Mouse (Mus musculus) intestine, postnatal 0 days (tissue): ENCODE results near the gene Snrnp25. TPM values are rescaled to one million over a fixed set of nuclear protein-coding genes. Genes with fewer than 3 reads are reported as not detected.
A peak's percentile ranks its signal among the peaks of the same experiment; 100 is the strongest.

ENCODE experiments used
- ATAC-seq: fragments of 200-750 bp; cut with Nextera tagmentation; 2 replicates; pipeline ENCODE4 v1.8.0; 2017; ENCODE audit warnings: mild to moderate bottlenecking, moderate TSS enrichment, moderate library complexity
- H3K27ac ChIP-seq: fragments of 300-500 bp; sonication (generic); 2 replicates; pipeline ENCODE4 v1.5.1; 2014; ENCODE audit warnings: mild to moderate bottlenecking, low read depth, low read length, moderate library complexity
- H3K27me3 ChIP-seq: fragments of 300-500 bp; sonication (generic); replicated peaks from 2 replicates; pipeline ENCODE4 v1.6.1; 2014; ENCODE audit warnings: low read length, mixed read lengths; ENCODE audit not compliant: control insufficient read depth, insufficient read depth
- H3K36me3 ChIP-seq: fragments of 300-500 bp; sonication (generic); 2 replicates; pipeline ENCODE4 v1.6.1; 2014; ENCODE audit warnings: mild to moderate bottlenecking, moderate library complexity; ENCODE audit not compliant: control insufficient read depth, insufficient read depth
- H3K4me1 ChIP-seq: fragments of 300-500 bp; sonication (generic); replicated peaks from 2 replicates; pipeline ENCODE4 v1.6.1; 2014; ENCODE audit warnings: antibody characterized with exemption, low read length, mixed read lengths; ENCODE audit not compliant: control insufficient read depth, insufficient read depth
- H3K4me2 ChIP-seq: fragments of 300-500 bp; sonication (generic); replicated peaks from 2 replicates; pipeline ENCODE4 v1.6.1; 2014; ENCODE audit warnings: low read depth, mild to moderate bottlenecking, moderate library complexity
- H3K4me3 ChIP-seq: fragments of 300-500 bp; sonication (generic); 2 replicates; pipeline ENCODE4 v1.5.1; 2014; ENCODE audit warnings: low read depth, low read length
- H3K9ac ChIP-seq: fragments of 300-500 bp; sonication (generic); 2 replicates; pipeline ENCODE4 v1.6.1; 2014; ENCODE audit warnings: mild to moderate bottlenecking, low read depth, low read length
- H3K9me3 ChIP-seq: fragments of 300-500 bp; sonication (generic); 2 replicates; pipeline ENCODE4 v1.6.1; 2016; ENCODE audit warnings: mixed run types; ENCODE audit not compliant: control insufficient read depth
- CTCF ChIP-seq: sonication (generic); IDR thresholded peaks from 2 replicates; pipeline ENCODE4 v1.5.1; 2016; ENCODE audit warnings: low read depth, mild to moderate bottlenecking, control low read depth, antibody characterized with exemption, moderate library complexity
- WGBS: fragments of 180-500 bp; shearing (Covaris S2); extraction: QIAGEN DNeasy Blood & Tissue Kit; methylation state at CpG from one replicate; pipeline ENCODE4 v1.1.7; 2014; 5-methylcytosine and 5-hydroxymethylcytosine counted together
- polyA plus RNA-seq: library from polyadenylated mRNA; unstranded; fragments of >200 nt; fragmentation: Nextera tagmentation; extraction: Ambion mirVana; gene quantifications from 2 replicates; pipeline ENCODE4 v1.2.1, GENCODE M21; 2015

Gene Snrnp25
- polyA plus RNA-seq, 1 experiment from 2014 or later: 28.0 TPM

DNA sequence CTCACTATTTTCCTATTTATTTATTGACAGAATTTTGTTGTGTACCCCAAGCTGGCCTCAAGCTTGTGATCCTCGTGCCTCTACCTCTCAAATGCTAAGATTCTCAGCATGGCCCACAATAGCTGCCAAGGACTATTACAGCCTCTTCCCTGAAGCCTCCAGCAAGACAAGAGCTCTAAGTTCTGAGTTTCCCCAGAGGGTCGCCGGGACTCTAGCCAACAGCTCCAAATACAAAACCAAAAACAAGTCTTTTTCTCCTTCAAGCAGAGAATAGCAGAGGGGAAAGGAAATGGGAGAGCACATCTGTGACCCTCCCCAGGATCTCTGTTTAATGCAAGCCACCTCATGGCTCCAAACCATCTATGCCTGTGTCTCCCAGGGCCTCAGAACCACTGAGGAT, 38.8 kb downstream of the Snrnp25 start:
- ATAC-seq: no peak
- 71% methylated on average over 3 of the region's 3 CpGs for WGBS
- H3K4me2 ChIP-seq: no peak overlapping the region
- peaks cover 2% of the 10 kb centered on the region; the same call in 1 of the 2 replicates for H3K4me1 ChIP-seq
- H3K4me3 ChIP-seq: no peak overlapping the region
- H3K9me3 ChIP-seq: no peaks in the 10 kb centered on the region
- H3K36me3 ChIP-seq: peaks cover 57% of the 10 kb centered on the region
- H3K27ac ChIP-seq: no peak overlapping the region; the same call in 1 of the 2 replicates
- H3K9ac ChIP-seq: no peak overlapping the region
- no peaks in the 10 kb centered on the region for H3K27me3 ChIP-seq
- no peak for TF ChIP-seq CTCF

DNA sequence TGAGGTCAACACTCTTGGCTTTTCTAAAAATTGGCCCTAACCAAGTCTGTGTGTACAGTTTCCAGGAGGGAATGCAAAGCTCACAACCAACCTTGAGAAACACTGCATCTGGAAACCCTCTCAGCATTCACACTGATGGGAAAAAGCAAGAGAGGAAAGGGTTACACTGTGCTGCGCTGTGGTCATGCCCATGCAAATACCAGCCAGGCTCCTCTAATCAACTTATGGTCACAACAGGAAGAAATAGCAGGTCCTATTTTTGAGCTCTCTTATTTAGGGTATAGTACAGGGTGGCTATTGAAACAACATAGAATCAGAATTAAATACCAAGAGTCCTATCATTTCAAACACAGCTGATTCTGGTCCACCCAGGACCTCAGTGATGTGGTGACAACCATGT, 39.4 kb downstream of the Snrnp25 start:
- Histone ChIP-seq H3K4me2 (no peak overlapping the region), H3K4me3 (no peak overlapping the region), H3K27ac (no peak overlapping the region), H3K36me3 (peaks cover 58% of the 10 kb centered on the region), H3K9ac (no peak overlapping the region), H3K27me3 (no peaks in the 10 kb centered on the region), H3K9me3 (no peaks in the 10 kb centered on the region), H3K4me1 (peaks cover 2% of the 10 kb centered on the region; the same call in 1 of the 2 replicates)
- TF ChIP-seq CTCF: no peak
- ATAC-seq: no peak
- 87% methylated on average over 1 of the region's 1 CpGs for WGBS

DNA sequence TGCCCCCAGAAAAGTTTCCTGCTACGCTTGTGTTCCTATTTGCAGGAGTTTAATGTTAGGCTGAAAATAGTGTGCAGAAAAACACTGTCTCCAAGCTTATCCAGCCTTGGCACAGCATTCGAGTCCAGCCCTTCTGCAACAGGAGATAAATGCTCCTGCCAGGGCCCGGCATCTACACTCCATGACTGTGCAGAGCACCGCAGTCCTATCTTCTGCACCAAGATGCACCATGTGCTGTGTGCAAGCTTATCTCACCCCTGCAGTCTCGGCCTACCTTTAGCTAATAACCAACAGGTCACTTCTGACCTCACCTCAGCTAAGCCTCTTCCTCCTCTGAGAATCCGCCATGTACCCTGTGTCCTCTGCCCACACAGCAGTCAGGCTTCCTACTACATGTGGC, 40.4 kb downstream of the Snrnp25 start:
- no peak overlapping the region for H3K27ac ChIP-seq
- WGBS: 90% methylated on average over 6 of the region's 6 CpGs
- no peak overlapping the region for H3K4me2 ChIP-seq
- H3K36me3 ChIP-seq: peaks cover 59% of the 10 kb centered on the region
- no peak overlapping the region for H3K9ac ChIP-seq
- H3K4me1 ChIP-seq: peaks cover 2% of the 10 kb centered on the region; the same call in 1 of the 2 replicates
- TF ChIP-seq CTCF: no peak
- no peak overlapping the region for H3K4me3 ChIP-seq
- ATAC-seq: peak; percentile 28; the same call in 1 of the 2 replicates
- no peaks in the 10 kb centered on the region for H3K9me3 ChIP-seq
- H3K27me3 ChIP-seq: no peaks in the 10 kb centered on the region

DNA sequence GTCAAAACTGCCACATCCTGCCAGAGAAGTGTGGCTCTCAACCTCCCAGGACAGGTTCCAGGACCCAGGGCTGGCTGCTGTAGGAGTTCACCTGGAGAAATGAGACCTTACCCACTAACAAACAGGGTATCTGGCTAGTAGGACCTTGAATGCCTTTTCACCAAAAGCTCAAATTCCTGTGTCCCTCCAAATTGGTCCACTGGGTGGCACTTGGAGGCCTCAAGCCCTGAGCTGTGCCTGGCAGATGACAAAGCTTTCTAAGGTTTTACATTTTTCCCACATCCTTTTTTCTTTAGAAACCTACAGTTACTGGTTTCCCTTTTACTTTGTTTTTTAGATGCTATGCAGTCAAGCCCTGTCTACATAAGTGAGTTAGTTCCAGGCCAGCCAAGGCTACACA, 41.9 kb downstream of the Snrnp25 start:
- no peak overlapping the region for H3K4me2 ChIP-seq
- no peak overlapping the region for H3K9ac ChIP-seq
- no peak overlapping the region for H3K4me3 ChIP-seq
- no peaks in the 10 kb centered on the region; the same call in 1 of the 2 replicates for H3K4me1 ChIP-seq
- TF ChIP-seq CTCF: peak; percentile 36
- H3K27ac ChIP-seq: no peak overlapping the region
- no peaks in the 10 kb centered on the region for H3K27me3 ChIP-seq
- peaks cover 51% of the 10 kb centered on the region for H3K36me3 ChIP-seq
- no peak for ATAC-seq
- H3K9me3 ChIP-seq: no peaks in the 10 kb centered on the region

DNA sequence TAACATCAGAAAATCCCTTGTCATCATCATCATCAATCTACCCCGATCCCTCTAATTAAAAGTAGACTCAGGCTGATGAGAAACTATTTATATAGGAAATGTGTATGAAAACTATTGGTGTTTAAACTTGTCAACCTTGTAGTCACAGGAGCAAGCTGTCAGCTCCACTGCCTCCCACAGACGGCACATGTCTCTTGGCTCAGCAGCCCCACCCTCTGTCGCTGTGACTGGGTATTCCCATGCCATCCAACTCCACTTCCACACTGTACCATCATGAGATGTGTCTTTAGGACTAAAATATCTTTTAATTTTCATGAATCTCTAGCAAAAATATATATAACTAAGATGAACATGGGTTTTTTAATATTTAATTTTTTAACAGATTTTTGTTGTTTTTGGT, 43.1 kb downstream of the Snrnp25 start:
- Histone ChIP-seq H3K9ac (no peak overlapping the region), H3K9me3 (no peaks in the 10 kb centered on the region), H3K4me1 (no peaks in the 10 kb centered on the region), H3K36me3 (peaks cover 49% of the 10 kb centered on the region), H3K27ac (no peak overlapping the region), H3K4me2 (no peak overlapping the region), H3K4me3 (no peak overlapping the region), H3K27me3 (no peaks in the 10 kb centered on the region)
- no peak for TF ChIP-seq CTCF
- 77% methylated on average over 3 of the region's 3 CpGs for WGBS
- ATAC-seq: no peak

DNA sequence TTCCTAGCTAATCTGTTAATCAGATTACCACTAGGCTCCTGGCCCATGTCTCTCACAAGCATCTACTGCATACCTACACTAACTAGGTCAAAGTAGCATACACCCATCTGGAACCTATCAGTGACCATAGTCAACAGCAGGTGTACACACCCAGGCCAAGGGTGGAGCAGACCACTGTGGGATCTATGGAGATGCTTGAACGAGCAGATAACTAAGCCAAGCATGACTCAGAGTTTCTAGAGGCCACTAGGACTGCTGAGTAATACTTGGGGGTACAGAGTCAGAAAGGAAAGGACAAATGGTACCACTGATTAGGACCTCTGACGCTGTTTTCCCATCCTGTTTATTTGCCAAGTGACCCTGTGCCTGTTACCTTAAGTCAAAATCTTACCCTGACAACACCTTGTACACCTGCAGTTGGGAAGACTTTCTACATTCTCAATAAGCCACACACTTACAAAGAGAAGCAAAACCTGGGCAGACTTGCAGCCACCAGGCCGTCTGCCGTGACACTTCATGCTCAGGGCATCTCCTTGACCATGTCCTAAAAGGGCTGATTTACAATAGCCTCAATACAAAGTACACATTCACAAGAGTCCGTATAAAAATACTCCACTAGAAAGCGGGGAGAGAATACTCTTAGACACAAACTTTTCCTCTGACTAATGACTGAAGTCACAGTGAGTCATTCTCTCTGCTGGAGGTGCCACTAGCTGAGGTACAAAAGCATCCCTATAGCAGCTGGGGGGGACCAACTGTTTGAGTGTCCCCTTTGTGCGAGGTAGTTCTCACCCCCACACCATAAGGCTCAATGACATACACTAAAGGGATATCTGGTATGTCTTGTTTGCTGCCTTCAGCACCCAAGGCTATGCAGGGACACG, 45.9 kb downstream of the Snrnp25 start:
- ATAC-seq: peak; percentile 43; the same call in 1 of the 2 replicates
- no peak overlapping the region for H3K9ac ChIP-seq

More for the DNA sequence above, 45.9 kb downstream of the Snrnp25 start:
- TF ChIP-seq CTCF: no peak
- H3K27me3 ChIP-seq: no peaks in the 10 kb centered on the region
- no peaks in the 10 kb centered on the region for H3K9me3 ChIP-seq
- no peak overlapping the region for H3K27ac ChIP-seq
- H3K4me2 ChIP-seq: no peak overlapping the region
- H3K4me1 ChIP-seq: no peaks in the 10 kb centered on the region
- WGBS: 77% methylated on average over 8 of the region's 8 CpGs
- H3K4me3 ChIP-seq: no peak overlapping the region
- peaks cover 64% of the 10 kb centered on the region for H3K36me3 ChIP-seq
